Mouse (Mus musculus) stomach, postnatal 0 days (tissue): ENCODE measurements at regions not wholly inside any gene's neighbourhood (a gene's known extent, or its start where the extent isn't known, plus 50 kb on each side); places are given as distances from the start of the nearest gene placed in this dataset.

Experiments
- CTCF ChIP-seq: IDR thresholded peaks from 2 replicates; pipeline ENCODE4 v1.5.1; 2016; ENCODE audit warnings: antibody characterized with exemption, low read depth, mild to moderate bottlenecking, moderate library complexity
- EP300 ChIP-seq: optimal IDR thresholded peaks from 2 replicates; pipeline ENCODE3; 2016; ENCODE audit warnings: antibody characterized with exemption

GRCm38 (mm10) chr15:87091048-87091777 is 452.9 kb upstream of the Fam19a5 start:
- no peak for TF ChIP-seq CTCF
- TF ChIP-seq EP300: no peak
